Mouse (Mus musculus) CH12.LX (cell line): Measurements from ENCODE around the gene Rapgef4. TPM values are rescaled to one million over a fixed set of nuclear protein-coding genes. Genes with fewer than 3 reads are reported as not detected.

Experiments used
- DNase-seq: peaks from one replicate; pipeline ENCODE4 v3.0.0-alpha.2; 2013; ENCODE audit errors: extremely low read depth
- H3K27ac ChIP-seq: 2 replicates; pipeline ENCODE4 v1.5.1; 2012; ENCODE audit warnings: low read depth, mild to moderate bottlenecking, control low read depth, moderate library complexity; ENCODE audit not compliant: insufficient read depth
- H3K27me3 ChIP-seq: replicated peaks from 2 replicates; pipeline ENCODE3; 2012; ENCODE audit warnings: inconsistent platforms
- H3K36me3 ChIP-seq, 2 experiments: replicated peaks in 1 of 2; 2 replicates each; pipeline versions ENCODE3 to v1.6.1; 2012; ENCODE audit warnings: inconsistent platforms in 1 of 2, low read length in 1 of 2, mild to moderate bottlenecking in 1 of 2, mixed read lengths in 1 of 2, moderate library complexity in 1 of 2; ENCODE audit not compliant: control insufficient read depth in 1 of 2, insufficient read depth in 1 of 2
- H3K4me1 ChIP-seq, 2 experiments: 2 replicates each; pipeline ENCODE4 v1.6.1; 2012; ENCODE audit warnings: inconsistent platforms in 1 of 2, moderate library complexity in 1 of 2; ENCODE audit not compliant: insufficient read depth in 2 of 2, control insufficient read depth in 1 of 2
- H3K4me2 ChIP-seq: 2 replicates; pipeline ENCODE4 v1.6.1; 2012; ENCODE audit warnings: low read depth, mild to moderate bottlenecking, control low read depth; ENCODE audit not compliant: poor library complexity, insufficient read depth, severe bottlenecking
- H3K4me3 ChIP-seq, 3 experiments: fragments of 150-350 bp in 1 of 3; sonication (generic) in 1 of 3; replicated peaks in 1 of 3; 2 replicates each; pipeline versions ENCODE3 to v1.5.1; 2011 to 2012; ENCODE audit warnings: low read depth in 2 of 3, low read length in 2 of 3, mild to moderate bottlenecking in 2 of 3, moderate library complexity in 2 of 3, control low read depth in 1 of 3, improper control_type of control experiment in 1 of 3, inconsistent platforms in 1 of 3, mixed read lengths in 1 of 3; ENCODE audit not compliant: poor library complexity in 1 of 3
- H3K79me2 ChIP-seq: replicated peaks from 2 replicates; pipeline ENCODE4 v1.6.1; 2012; ENCODE audit warnings: mild to moderate bottlenecking, moderate library complexity; ENCODE audit not compliant: control insufficient read depth, poor library complexity, insufficient read depth, severe bottlenecking; ENCODE audit errors: extremely low read depth
- H3K9ac ChIP-seq: 2 replicates; pipeline ENCODE4 v1.6.1; 2012; ENCODE audit warnings: low read depth, mild to moderate bottlenecking, control low read depth, moderate library complexity; ENCODE audit not compliant: insufficient read depth
- H3K9me3 ChIP-seq: replicated peaks from 2 replicates; pipeline ENCODE3; 2012; ENCODE audit warnings: low read length, inconsistent platforms, mixed read lengths
- BHLHE40 ChIP-seq: IDR thresholded peaks from 2 replicates; pipeline ENCODE4 v1.6.1; 2011; ENCODE audit warnings: mild to moderate bottlenecking, low read depth, low read length, improper control_type of control experiment
- CHD1 ChIP-seq: IDR thresholded peaks from 2 replicates; pipeline ENCODE4 v1.6.1; 2012; ENCODE audit warnings: low read depth, low read length, improper control_type of control experiment, inconsistent platforms
- CTCF ChIP-seq, 2 experiments: IDR thresholded peaks in 1 of 2; conservative IDR thresholded peaks in 1 of 2; 2 replicates each; pipeline ENCODE4 v1.5.1; 2011 to 2012; ENCODE audit warnings: low read depth in 2 of 2, low read length in 2 of 2, improper control_type of control experiment in 1 of 2, inconsistent platforms in 1 of 2, mild to moderate bottlenecking in 1 of 2, moderate library complexity in 1 of 2
- ELF1 ChIP-seq: IDR thresholded peaks from 2 replicates; pipeline ENCODE4 v1.6.1; 2014; ENCODE audit warnings: low read depth, mild to moderate bottlenecking, inconsistent platforms, low read length, improper control_type of control experiment
- EP300 ChIP-seq: IDR thresholded peaks from 2 replicates; pipeline ENCODE4 v1.6.1; 2011; ENCODE audit warnings: low read length, improper control_type of control experiment
- ETS1 ChIP-seq: conservative IDR thresholded peaks from 2 replicates; pipeline ENCODE4 v1.6.1; 2012; ENCODE audit warnings: low read depth, mild to moderate bottlenecking, inconsistent platforms, low read length, improper control_type of control experiment, moderate library complexity
- GABPA ChIP-seq: IDR thresholded peaks from 2 replicates; pipeline ENCODE4 v1.6.1; 2012; ENCODE audit warnings: low read depth, low read length, improper control_type of control experiment, inconsistent platforms; ENCODE audit not compliant: insufficient replicate concordance
- IRF4 ChIP-seq: IDR thresholded peaks from 2 replicates; pipeline ENCODE4 v1.6.1; 2014; ENCODE audit warnings: low read depth, mild to moderate bottlenecking, inconsistent platforms, low read length, improper control_type of control experiment
- KAT2A ChIP-seq: IDR thresholded peaks from 2 replicates; pipeline ENCODE4 v1.6.1; 2012; ENCODE audit warnings: low read length, improper control_type of control experiment, inconsistent platforms; ENCODE audit not compliant: insufficient replicate concordance
- MAX ChIP-seq: IDR thresholded peaks from 2 replicates; pipeline ENCODE4 v1.6.1; 2011; ENCODE audit warnings: low read length, improper control_type of control experiment
- MAZ ChIP-seq: IDR thresholded peaks from 2 replicates; pipeline ENCODE4 v1.6.1; 2012; ENCODE audit warnings: low read depth, mild to moderate bottlenecking, inconsistent platforms, low read length, improper control_type of control experiment, moderate library complexity
- MXI1 ChIP-seq: IDR thresholded peaks from 2 replicates; pipeline ENCODE4 v1.6.1; 2011; ENCODE audit warnings: mild to moderate bottlenecking, low read depth, low read length, improper control_type of control experiment
- MYC ChIP-seq: IDR thresholded peaks from 2 replicates; pipeline ENCODE4 v1.6.1; 2011; ENCODE audit warnings: low read depth, mild to moderate bottlenecking, improper control_type of control experiment, low read length
- NELFE ChIP-seq: IDR thresholded peaks from 2 replicates; pipeline ENCODE4 v1.6.1; 2011; ENCODE audit warnings: low read depth, low read length, improper control_type of control experiment
- PAX5 ChIP-seq: IDR thresholded peaks from 2 replicates; pipeline ENCODE4 v1.6.1; 2012; ENCODE audit warnings: low read length, inconsistent platforms, mixed read lengths
- POLR2A ChIP-seq: IDR thresholded peaks from 2 replicates; pipeline ENCODE4 v1.6.1; 2011; ENCODE audit warnings: low read depth, mild to moderate bottlenecking, improper control_type of control experiment, low read length
- POLR2AphosphoS2 ChIP-seq: IDR thresholded peaks from 2 replicates; pipeline ENCODE4 v1.6.1; 2011; ENCODE audit warnings: low read depth, low read length, improper control_type of control experiment
- RAD21 ChIP-seq: IDR thresholded peaks from 2 replicates; pipeline ENCODE4 v1.6.1; 2011; ENCODE audit warnings: low read depth, mild to moderate bottlenecking, low read length, improper control_type of control experiment, moderate library complexity
- SIN3A ChIP-seq: IDR thresholded peaks from 2 replicates; pipeline ENCODE4 v1.6.1; 2012; ENCODE audit warnings: low read length, improper control_type of control experiment, inconsistent platforms
- SMC3 ChIP-seq: IDR thresholded peaks from 2 replicates; pipeline ENCODE4 v1.6.1; 2011; ENCODE audit warnings: low read depth, low read length, improper control_type of control experiment
- TBP ChIP-seq: conservative IDR thresholded peaks from 2 replicates; pipeline ENCODE4 v1.6.1; 2011; ENCODE audit warnings: low read depth, low read length, improper control_type of control experiment
- TCF12 ChIP-seq: IDR thresholded peaks from 2 replicates; pipeline ENCODE4 v1.6.1; 2014; ENCODE audit warnings: low read depth, mild to moderate bottlenecking, inconsistent platforms, low read length, improper control_type of control experiment
- USF2 ChIP-seq: conservative IDR thresholded peaks from 2 replicates; pipeline ENCODE4 v1.6.1; 2011; ENCODE audit warnings: low read depth, low read length, improper control_type of control experiment
- ZC3H11A ChIP-seq: IDR thresholded peaks from 2 replicates; pipeline ENCODE4 v1.6.1; 2012; ENCODE audit warnings: low read depth, mild to moderate bottlenecking, inconsistent platforms, low read length, improper control_type of control experiment
- ZNF384 ChIP-seq: IDR thresholded peaks from 2 replicates; pipeline ENCODE4 v1.6.1; 2012; ENCODE audit warnings: low read depth, low read length, improper control_type of control experiment, inconsistent platforms
- dilution Hi-C: fragments of 300-500 bp; cut with MboI; formaldehyde crosslinking; loops from 2 replicates; pipeline ENCODE4 v1.14.3; 2020; ENCODE audit warnings: low sequenced_read_pairs; ENCODE audit not compliant: extremely low pct_unique_long_range_greater_than_20kb, extremely low pct_ligation_motif_present
- in situ Hi-C: fragments of 300-500 bp; cut with MboI; formaldehyde crosslinking; loops from 3 replicates; pipeline ENCODE4 v1.14.3; 2019; ENCODE audit warnings: low sequenced_read_pairs, low pct_ligation_motif_present, low pct_unique_long_range_greater_than_20kb, mixed read lengths
- polyA plus RNA-seq: library from polyadenylated mRNA; unstranded; fragments of >175 nt; gene quantifications from 2 replicates; pipeline ENCODE4 v1.2.1, GENCODE M21; 2012; ENCODE audit warnings: low read depth; ENCODE audit not compliant: insufficient read length
- total RNA-seq, 2 experiments: library from RNA; depleted of rRNA; stranded (reverse); fragments of 300-350 nt in 1 of 2; fragments of >200 nt in 1 of 2; gene quantifications; 2 replicates each; pipeline ENCODE4 v1.2.3; 2012 to 2014

Rapgef4 gene
- total and polyA plus RNA-seq, 3 experiments = 0.12 to 0.13 TPM; not detected in 1

GRCm38 (mm10) chr2:71998531-71998930 is 17.5 kb downstream of the Rapgef4 start:
- no peaks in the 10 kb centered on the region for H3K79me2 ChIP-seq
- H3K9me3 ChIP-seq = peaks cover 3% of the 10 kb centered on the region
- no peaks in the 10 kb centered on the region for H3K36me3 ChIP-seq
- no peaks in the 10 kb centered on the region for H3K27me3 ChIP-seq
- no peak overlapping the region for H3K27ac ChIP-seq
- H3K4me2 ChIP-seq = no peak overlapping the region
- H3K9ac ChIP-seq = no peak overlapping the region
- H3K4me3 ChIP-seq = no peak overlapping the region
- dilution Hi-C loops (no loop called here), in situ Hi-C loops (no loop called here)
- peaks cover 0 to 10% of the 10 kb centered on the region in 2 experiments; a peak in 2 of 4 replicates for H3K4me1 ChIP-seq
- no peak for DNase-seq
- TF ChIP-seq RAD21 (no peak), TBP (no peak), USF2 (no peak), MAZ (no peak), MYC (no peak), ZC3H11A (no peak), TCF12 (no peak), ETS1 (no peak), POLR2A (no peak), MAX (no peak), POLR2AphosphoS2 (no peak), CHD1 (no peak), ZNF384 (no peak), GABPA (no peak), KAT2A (no peak)

- no peak overlapping the region for H3K4me3 ChIP-seq
- no peak overlapping the region for H3K9ac ChIP-seq
- H3K79me2 ChIP-seq = no peaks in the 10 kb centered on the region
- no peaks in the 10 kb centered on the region for H3K36me3 ChIP-seq
- H3K4me1 ChIP-seq = peaks cover 0 to 12% of the 10 kb centered on the region in 2 experiments; a peak in 2 of 4 replicates
- DNase-seq = no peak
- no peak overlapping the region for H3K27ac ChIP-seq
- no peaks in the 10 kb centered on the region for H3K27me3 ChIP-seq
- no peak for TF ChIP-seq ZNF384
- no peak for TF ChIP-seq ZC3H11A
- no peak for TF ChIP-seq CTCF (conservative IDR thresholded peaks at IDR 0.05 in 1 of 2, IDR thresholded peaks at IDR 0.05 in 1 of 2; ENCODE audit: low read depth in 2 of 2, low read length in 2 of 2)
- no peak for TF ChIP-seq MYC
- TF ChIP-seq USF2 = no peak
- TF ChIP-seq SMC3 = no peak
- no peak for TF ChIP-seq IRF4
- no peak for TF ChIP-seq PAX5
- no peak for TF ChIP-seq BHLHE40
- no peak for TF ChIP-seq POLR2A
- TF ChIP-seq MAZ = no peak
- TF ChIP-seq SIN3A = no peak
- TF ChIP-seq KAT2A = no peak
- no peak for TF ChIP-seq MXI1
- no peak for TF ChIP-seq NELFE
- no peak for TF ChIP-seq ELF1
- TF ChIP-seq EP300 = no peak
- in situ Hi-C loops = no loop called here
- H3K4me2 ChIP-seq = no peak overlapping the region
- dilution Hi-C loops = no loop called here
- no peaks in the 10 kb centered on the region for H3K9me3 ChIP-seq
These were observed 19.1 kb downstream of the Rapgef4 start for GRCm38 (mm10) chr2:72000102-72000501.
